Mouse (Mus musculus) left cerebral cortex, postnatal 36 days (tissue): ENCODE measurements around the gene Ppp1r9b. TPM values are rescaled to one million over a fixed set of nuclear protein-coding genes. Genes with fewer than 3 reads are reported as not detected.

Experiments
- DNase-seq, 2 experiments: peaks; one replicate each; pipeline ENCODE4 v3.0.0; 2021 to 2022; ENCODE audit warnings: low spot score in 2 of 2, mixed read lengths in 1 of 2
- intact Hi-C: fragments of 180-260 bp; cut with DNase I; formaldehyde crosslinking; loops from one replicate; pipeline ENCODE4 v1.15.1; 2025
- total RNA-seq, 2 experiments: library from RNA; stranded (reverse); gene quantifications; 2 replicates each; pipeline ENCODE4 v1.2.3; 2021

Gene Ppp1r9b
- total RNA-seq, 2 experiments from 2014 or later: 700 to 743 TPM

- intact Hi-C loops: loop anchor here (5.0 kb wide), 1 partner anchor 36 kb away; no protein-coding TSS in a partner anchor
- no peak for DNase-seq
Measured at GRCm38 (mm10) chr11:95038156-95038817, 47.5 kb downstream of the Ppp1r9b start.

GRCm38 (mm10) chr11:95038818-95039655, 48.2 kb downstream of the Ppp1r9b start:
- no peak for DNase-seq
- intact Hi-C loops: loop anchor here (5.0 kb wide), 1 partner anchor 37 kb away; no protein-coding TSS in a partner anchor

- DNase-seq: no peak
- intact Hi-C loops: loop anchor here (5.0 kb wide), 3 partner anchors 37 to 102 kb away; partner anchors contain the start of genes Col1a1 and Ppp1r9b
Measured at GRCm38 (mm10) chr11:95039766-95040165, 48.9 kb downstream of the Ppp1r9b start.

GRCm38 (mm10) chr11:95040491-95041138, 49.8 kb downstream of the Ppp1r9b start:
- DNase-seq: peak; percentile 50 to 56
- intact Hi-C loops: loop anchor here (5.0 kb wide), 2 partner anchors 48 to 103 kb away; partner anchors contain the start of genes Col1a1 and Ppp1r9b

- DNase-seq: peak; percentile 97 to 98
- intact Hi-C loops: loop anchor here (5.0 kb wide), 2 partner anchors 49 to 104 kb away; partner anchors contain the start of genes Col1a1 and Ppp1r9b
Measured at GRCm38 (mm10) chr11:95041139-95041609, 50.3 kb downstream of the Ppp1r9b start, which contains the start of gene Pdk2. TSS of gene Pdk2 (minus strand) at chr11:95041354.

GRCm38 (mm10) chr11:95042096-95042495, 51.3 kb downstream of the Ppp1r9b start:
- intact Hi-C loops: loop anchor here (5.0 kb wide), 2 partner anchors 50 to 105 kb away; partner anchors contain the start of genes Col1a1 and Ppp1r9b
- DNase-seq: peak; percentile 80 to 82

GRCm38 (mm10) chr11:95043060-95043459, 52.2 kb downstream of the Ppp1r9b start:
- intact Hi-C loops: loop anchor here (5.0 kb wide), 2 partner anchors 51 to 106 kb away; partner anchors contain the start of genes Col1a1 and Ppp1r9b
- DNase-seq: no peak

- DNase-seq: no peak
- intact Hi-C loops: loop anchor here (5.0 kb wide), 2 partner anchors 51 to 106 kb away; partner anchors contain the start of genes Col1a1 and Ppp1r9b
Measured at GRCm38 (mm10) chr11:95043608-95044007, 52.8 kb downstream of the Ppp1r9b start.

GRCm38 (mm10) chr11:95044185-95044870, 53.5 kb downstream of the Ppp1r9b start:
- no peak for DNase-seq
- intact Hi-C loops: loop anchor here (5.0 kb wide), 2 partner anchors 52 to 107 kb away; partner anchors contain the start of genes Col1a1 and Ppp1r9b

- peak in 1 of 2 experiments; percentile 50 for DNase-seq
- intact Hi-C loops: loop anchor here (2.0 kb wide), 1 partner anchor 60 kb away; no protein-coding TSS in a partner anchor
Measured at GRCm38 (mm10) chr11:95046980-95047680, 56.3 kb downstream of the Ppp1r9b start.

- no peak for DNase-seq
- intact Hi-C loops: no loop called here
Measured at GRCm38 (mm10) chr11:95053062-95053461, 62.2 kb downstream of the Ppp1r9b start.

Other genes with a start within 250 kb of the Ppp1r9b start
- under 1 TPM in 1 of 2 experiments, not detected in 1; 0.34 TPM for gene Cdc34b, start 249.3 kb upstream of the Ppp1r9b start, total RNA-seq
- gene Tmem92, start 208.3 kb upstream of the Ppp1r9b start, total RNA-seq: under 1 TPM in 1 of 2 experiments, not detected in 1; 0.22 TPM
- gene Col1a1, start 54.8 kb upstream of the Ppp1r9b start, total RNA-seq: 10 to 100 TPM; 22.7 to 26.9 TPM
- not detected for gene Hils1, start 23.4 kb upstream of the Ppp1r9b start, total RNA-seq
- under 1 TPM; 0.50 to 0.69 TPM for gene Sgca, start 14.7 kb upstream of the Ppp1r9b start, total RNA-seq
- 10 to 100 TPM; 24.3 to 30.2 TPM for gene Samd14, start 18.8 kb downstream of the Ppp1r9b start, total RNA-seq
- gene Pdk2, start 50.3 kb downstream of the Ppp1r9b start, total RNA-seq: 100 to 1,000 TPM; 104 to 110 TPM
- 10 to 100 TPM; 15.2 to 16.2 TPM for gene Itga3, start 85.8 kb downstream of the Ppp1r9b start, total RNA-seq
- gene Dlx3, start 129.1 kb downstream of the Ppp1r9b start, total RNA-seq: not detected
- gene Dlx4, start 155.2 kb downstream of the Ppp1r9b start, total RNA-seq: not detected